Mouse (Mus musculus): ENCODE results near the gene Gnat2. TPM values are rescaled to one million over a fixed set of nuclear protein-coding genes. Genes with fewer than 3 reads are reported as not detected.

The Gnat2 gene
- polyA plus RNA-seq, 1 experiment from 2014 or later, result 0.30 TPM

Other genes starting within 250 kb of the Gnat2 start
- gene Eps8l3, start 215.6 kb upstream of the Gnat2 start, polyA plus RNA-seq (2014; fragmentation: Nextera tagmentation; extraction: Ambion mirVana), result not detected in 2 replicates
- 245 and 277 TPM in 2 replicates for gene Gstm5, start 197.0 kb upstream of the Gnat2 start, polyA plus RNA-seq (2014; fragmentation: Nextera tagmentation; extraction: Ambion mirVana)
- 83.0 and 85.0 TPM in 2 replicates for gene Gstm7, start 161.0 kb upstream of the Gnat2 start, polyA plus RNA-seq (2014; fragmentation: Nextera tagmentation; extraction: Ambion mirVana)
- 13.3 and 14.4 TPM in 2 replicates for gene Gstm6, start 149.0 kb upstream of the Gnat2 start, polyA plus RNA-seq (2014; fragmentation: Nextera tagmentation; extraction: Ambion mirVana)
- gene Gstm3, start 123.5 kb upstream of the Gnat2 start, polyA plus RNA-seq (2014; fragmentation: Nextera tagmentation; extraction: Ambion mirVana), result not detected in 2 replicates
- 1.4 and 6.2 TPM in 2 replicates for gene Gstm2, start 106.3 kb upstream of the Gnat2 start, polyA plus RNA-seq (2014; fragmentation: Nextera tagmentation; extraction: Ambion mirVana)
- gene Gstm1, start 74.8 kb upstream of the Gnat2 start, polyA plus RNA-seq (2014; fragmentation: Nextera tagmentation; extraction: Ambion mirVana), result 58.9 and 87.2 TPM in 2 replicates
- 16.0 and 17.5 TPM in 2 replicates for gene Gstm4, start 47.9 kb upstream of the Gnat2 start, polyA plus RNA-seq (2014; fragmentation: Nextera tagmentation; extraction: Ambion mirVana)
- 45.9 and 53.3 TPM in 2 replicates for gene Ampd2, start 6.1 kb upstream of the Gnat2 start, polyA plus RNA-seq (2014; fragmentation: Nextera tagmentation; extraction: Ambion mirVana)
- 107 and 150 TPM in 2 replicates for gene Gnai3, start 53.4 kb downstream of the Gnat2 start, polyA plus RNA-seq (2014; fragmentation: Nextera tagmentation; extraction: Ambion mirVana)
- 1.4 and 2.6 TPM in 2 replicates for gene Gpr61, start 62.1 kb downstream of the Gnat2 start, polyA plus RNA-seq (2014; fragmentation: Nextera tagmentation; extraction: Ambion mirVana)
- 10.2 and 10.3 TPM in 2 replicates for gene Amigo1, start 93.5 kb downstream of the Gnat2 start, polyA plus RNA-seq (2014; fragmentation: Nextera tagmentation; extraction: Ambion mirVana)
- 2.7 and 4.3 TPM in 2 replicates for gene Cyb561d1, start 108.4 kb downstream of the Gnat2 start, polyA plus RNA-seq (2014; fragmentation: Nextera tagmentation; extraction: Ambion mirVana)
- gene Atxn7l2, start 118.1 kb downstream of the Gnat2 start, polyA plus RNA-seq (2014; fragmentation: Nextera tagmentation; extraction: Ambion mirVana), result 26.5 and 27.9 TPM in 2 replicates
- 0.42 and 0.43 TPM in 2 replicates for gene Sypl2, start 133.9 kb downstream of the Gnat2 start, polyA plus RNA-seq (2014; fragmentation: Nextera tagmentation; extraction: Ambion mirVana)
- 249 and 256 TPM in 2 replicates for gene Psma5, start 164.1 kb downstream of the Gnat2 start, polyA plus RNA-seq (2014; fragmentation: Nextera tagmentation; extraction: Ambion mirVana)
- 23.4 and 28.6 TPM in 2 replicates for gene Sort1, start 191.3 kb downstream of the Gnat2 start, polyA plus RNA-seq (2014; fragmentation: Nextera tagmentation; extraction: Ambion mirVana)

Measured in midbrain, embryonic 14.5 days (tissue).